Mouse (Mus musculus) urinary bladder, postnatal 14 days (tissue): ENCODE measurements around the gene Cpn1.
A peak's percentile ranks its signal among the peaks of the same experiment; 100 is the strongest.

Experiments
- DNase-seq: peaks from one replicate; pipeline ENCODE4 v3.0.0; 2021; ENCODE audit warnings: low spot score

Cpn1 gene

DNA sequence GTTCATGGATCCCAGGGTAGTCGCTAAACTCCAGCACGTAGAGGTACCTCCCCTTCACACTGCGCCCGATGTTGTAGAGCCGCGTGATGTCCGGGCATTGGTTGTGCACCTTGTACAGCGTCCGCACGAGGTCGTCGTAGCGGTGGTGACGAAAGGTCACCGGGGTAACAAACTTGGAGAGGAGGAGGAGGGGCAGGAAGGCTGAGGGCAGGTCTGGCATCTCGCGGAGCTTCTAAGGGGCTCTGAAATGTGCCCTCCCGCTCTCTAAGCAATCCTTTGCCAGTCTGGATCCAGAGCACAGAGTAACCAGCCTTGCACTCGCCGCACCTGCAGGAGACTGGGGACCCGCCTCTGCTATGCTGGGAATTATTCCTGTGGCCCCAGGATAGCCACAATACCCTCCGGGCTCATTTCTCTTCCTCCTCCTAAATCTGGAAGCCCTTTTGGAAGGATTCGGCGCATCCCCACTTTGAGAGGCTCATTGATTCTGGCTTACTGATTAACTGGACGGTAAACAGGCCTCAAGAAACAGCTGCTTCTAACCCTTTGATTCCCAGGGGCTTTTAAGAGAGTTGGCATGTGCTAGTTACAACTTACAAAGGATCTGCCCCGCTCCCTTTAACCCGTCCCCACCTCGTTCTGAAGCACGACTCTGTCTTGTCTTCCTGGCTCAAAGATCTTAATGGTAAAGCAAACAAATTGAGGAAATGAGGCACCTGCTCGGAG is at the start of gene Cpn1:
Gene Cpn1 (minus strand): TSS at position 488 of the 726 bp plus-strand sequence.
- no peak for DNase-seq

- DNase-seq: no peak
Measured at GRCm38 (mm10) chr19:44033396-44033795, 47.0 kb upstream of the Cpn1 start.

- DNase-seq: no peak
Measured at GRCm38 (mm10) chr19:44032046-44032744, 45.8 kb upstream of the Cpn1 start.

DNA sequence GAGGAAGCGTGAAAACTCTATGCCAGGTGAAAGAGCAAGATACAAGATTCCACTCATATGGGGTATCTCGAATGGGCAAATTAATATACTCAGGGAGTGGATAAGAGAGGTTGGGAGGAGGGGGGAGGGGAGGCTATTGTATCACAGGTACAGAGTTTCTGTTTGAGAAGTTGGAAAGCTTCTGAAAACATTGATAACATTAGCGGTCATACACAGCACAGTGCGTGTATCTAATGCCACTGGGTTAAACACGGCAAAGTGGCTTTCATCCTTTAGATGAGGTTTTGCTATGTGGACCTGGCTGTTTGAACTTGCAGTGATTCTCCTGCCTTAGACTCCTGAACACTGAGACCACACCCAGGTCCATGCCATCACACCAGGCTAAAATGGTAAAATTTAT is 43.7 kb upstream of the Cpn1 start:
- DNase-seq: no peak

DNA sequence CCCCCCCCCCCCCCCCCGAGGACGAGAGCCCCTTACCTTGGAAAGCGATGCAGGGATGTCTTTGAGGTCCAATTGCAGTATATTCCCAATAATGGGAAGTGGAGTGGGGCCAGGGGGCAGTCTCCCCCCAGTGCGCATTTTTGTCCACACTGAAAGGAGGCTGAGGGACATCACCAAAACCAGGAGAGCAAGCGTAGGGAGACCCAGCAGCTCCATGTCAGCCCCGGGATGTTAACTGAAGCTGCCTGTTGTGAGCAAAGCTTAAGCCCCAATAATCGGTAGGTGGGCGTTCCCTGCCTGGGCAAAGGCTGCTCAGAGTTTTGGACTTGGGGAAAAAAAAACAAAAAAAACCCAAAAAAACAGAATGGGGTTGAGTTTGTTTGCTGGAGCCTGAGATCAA is 42.6 kb upstream of the Cpn1 start, which contains the start of gene Cyp2c23:
Gene Cyp2c23 (minus strand): TSS at position 237 of the 400 bp plus-strand sequence.
- DNase-seq: no peak

DNA sequence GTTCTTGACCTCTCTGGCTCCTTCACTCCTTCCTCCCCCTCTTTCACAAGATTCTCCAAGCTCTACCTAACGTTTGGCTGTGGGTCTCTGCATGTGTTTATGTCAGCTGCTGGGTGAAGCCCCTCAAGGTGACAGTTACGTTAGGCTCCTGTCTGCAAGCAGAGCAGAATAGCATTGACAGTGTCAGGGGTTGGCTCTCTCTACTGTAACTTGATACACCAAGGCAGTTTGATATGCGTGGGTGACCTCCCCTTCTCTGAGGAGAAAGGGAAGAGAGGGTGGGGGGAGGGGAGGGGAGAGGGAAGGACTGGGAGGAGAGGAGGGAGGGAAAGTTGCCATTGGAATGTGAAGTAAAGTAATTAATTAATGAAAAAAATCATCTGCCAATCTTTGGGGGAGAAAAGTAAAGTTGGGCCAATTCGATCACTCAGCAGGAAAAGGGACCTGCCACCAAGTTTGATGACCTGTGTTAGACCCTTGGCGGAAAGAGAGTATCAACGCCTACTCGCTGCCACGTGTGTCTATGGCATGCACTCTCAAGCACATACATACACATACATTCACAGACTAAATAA is 40.7 kb upstream of the Cpn1 start:
- DNase-seq: no peak

- DNase-seq: no peak
Measured at GRCm38 (mm10) chr19:44024921-44025585, 38.7 kb upstream of the Cpn1 start.

- DNase-seq: no peak
Measured at GRCm38 (mm10) chr19:44023066-44023465, 36.7 kb upstream of the Cpn1 start.

- DNase-seq: peak; percentile 62
Measured at GRCm38 (mm10) chr19:44021502-44021901, 35.1 kb upstream of the Cpn1 start.

DNA sequence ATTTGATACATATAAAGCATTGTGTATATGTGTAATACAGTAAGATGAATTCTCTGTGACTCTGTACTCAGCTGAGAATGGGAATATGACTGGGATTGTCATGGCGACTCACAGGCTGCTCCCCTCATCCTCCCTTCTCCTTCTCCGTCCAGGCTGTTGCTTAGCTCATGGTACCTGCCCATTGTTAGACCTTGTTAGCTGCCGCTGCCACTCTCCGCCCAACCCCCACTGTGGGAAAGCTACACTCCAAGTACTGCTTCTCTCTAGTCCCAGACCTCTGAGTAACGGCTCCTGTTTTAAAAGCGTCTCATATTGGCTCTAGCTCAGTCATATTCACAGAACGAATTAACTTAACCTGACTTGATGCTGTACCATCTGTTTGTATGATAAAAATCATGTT is 33.4 kb upstream of the Cpn1 start:
- DNase-seq: no peak

DNA sequence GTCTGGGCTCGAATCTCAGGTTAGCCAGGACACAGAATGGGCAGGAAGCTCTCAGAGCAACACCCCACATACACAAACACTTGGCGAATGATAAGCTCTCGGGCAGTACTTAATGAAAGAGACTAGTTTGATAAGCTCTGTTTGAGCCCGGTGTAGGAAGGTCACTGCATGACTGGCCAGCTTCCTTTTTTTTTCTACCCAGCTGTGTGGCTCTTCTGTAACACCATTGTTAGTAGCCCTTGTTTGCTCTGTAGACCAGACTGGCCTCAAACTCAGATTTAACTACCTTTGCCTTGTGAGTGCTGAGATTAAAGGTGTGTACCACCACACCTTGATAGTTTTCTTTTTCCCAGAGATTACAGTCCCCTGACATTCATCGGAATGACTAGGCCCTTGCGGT is 27.5 kb upstream of the Cpn1 start:
- no peak for DNase-seq

DNA sequence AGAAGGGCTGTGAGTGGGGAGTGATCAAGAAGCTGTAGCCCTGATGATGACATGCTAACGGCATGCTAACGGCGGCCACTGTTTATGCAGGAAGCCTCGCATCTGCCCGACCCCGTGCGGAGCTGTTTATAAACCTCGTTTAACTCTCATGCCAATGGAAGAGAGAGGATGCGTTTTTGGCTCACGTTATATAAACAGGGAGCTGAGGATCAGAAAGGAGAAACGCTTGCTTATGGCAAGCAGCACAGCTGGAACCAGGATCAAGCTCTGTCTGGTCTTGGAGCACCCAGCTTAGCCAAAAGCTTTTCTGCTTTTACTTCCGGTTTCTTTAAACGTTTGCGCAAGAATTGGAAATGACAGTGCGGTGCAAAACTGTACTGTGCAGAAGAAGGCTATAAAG is 22.4 kb upstream of the Cpn1 start:
- DNase-seq: peak; percentile 40

- DNase-seq: no peak
Measured at GRCm38 (mm10) chr19:44007186-44007585, 20.8 kb upstream of the Cpn1 start.

GRCm38 (mm10) chr19:44005025-44005424 is 18.7 kb upstream of the Cpn1 start:
- no peak for DNase-seq

DNA sequence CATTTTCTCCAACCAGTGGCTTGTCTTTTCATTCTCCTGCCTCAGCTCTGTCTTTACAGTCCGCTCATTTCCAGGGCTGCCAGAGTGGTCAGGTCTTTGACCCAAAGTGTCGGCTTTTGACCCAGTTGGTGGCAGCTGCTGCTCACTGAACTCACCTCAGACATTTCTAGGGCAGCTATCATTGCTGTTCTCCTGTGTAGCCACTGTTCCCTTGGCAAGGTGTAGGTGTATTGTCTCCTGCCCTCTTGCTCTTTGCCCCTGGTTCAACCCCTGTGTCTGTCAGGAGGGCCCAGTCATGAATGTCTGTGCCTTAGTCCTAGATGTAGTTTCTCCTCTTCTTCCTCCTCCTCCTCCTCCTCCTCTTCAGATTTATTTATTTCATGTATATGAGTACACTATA is 17.9 kb upstream of the Cpn1 start:
- DNase-seq: no peak

- DNase-seq: no peak
Measured at GRCm38 (mm10) chr19:44000720-44001119, 14.4 kb upstream of the Cpn1 start.

GRCm38 (mm10) chr19:44000061-44000460 is 13.7 kb upstream of the Cpn1 start:
- DNase-seq: no peak

GRCm38 (mm10) chr19:43998802-43999527 is 12.6 kb upstream of the Cpn1 start:
- DNase-seq: no peak

GRCm38 (mm10) chr19:43998101-43998500 is 11.7 kb upstream of the Cpn1 start:
- no peak for DNase-seq

DNA sequence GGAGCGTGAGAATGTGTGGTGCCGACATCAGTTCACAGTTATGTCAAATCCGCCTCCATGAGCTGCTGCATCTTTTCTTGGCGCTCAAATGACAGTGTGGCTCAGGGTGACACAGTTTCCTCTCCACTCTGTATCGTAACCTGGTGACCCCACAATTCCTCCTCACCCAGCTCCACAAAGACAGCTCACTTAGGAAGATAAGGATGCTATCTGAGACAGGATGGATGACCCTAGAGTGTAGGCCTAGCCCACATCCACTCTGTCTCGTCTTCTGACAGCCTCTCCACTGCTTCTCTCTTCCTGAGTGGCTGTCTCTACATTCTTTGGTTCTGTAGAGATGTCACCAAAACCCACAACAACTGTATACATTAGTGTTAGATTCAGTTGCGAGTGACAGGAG is 9.1 kb upstream of the Cpn1 start:
- no peak for DNase-seq

DNA sequence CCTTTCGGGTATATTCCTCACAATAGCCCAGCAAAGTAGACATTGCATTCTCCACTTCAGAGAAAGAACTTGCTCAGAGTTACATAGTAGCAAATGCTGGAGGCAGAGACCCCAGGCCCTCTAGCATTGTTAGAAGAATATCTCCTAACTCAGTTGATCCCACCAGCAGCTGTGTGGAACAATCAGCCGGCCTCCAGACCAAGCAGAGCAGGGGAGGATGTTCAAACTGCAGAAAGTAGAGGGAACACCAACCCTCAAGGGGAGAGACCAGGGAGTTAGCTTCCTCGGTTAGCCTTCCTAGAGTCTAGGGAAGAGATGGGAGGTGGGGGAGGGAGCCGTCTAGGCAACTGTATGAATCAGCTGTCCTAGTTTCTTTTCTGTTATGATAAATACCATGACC is 6.1 kb upstream of the Cpn1 start:
- DNase-seq: no peak

DNA sequence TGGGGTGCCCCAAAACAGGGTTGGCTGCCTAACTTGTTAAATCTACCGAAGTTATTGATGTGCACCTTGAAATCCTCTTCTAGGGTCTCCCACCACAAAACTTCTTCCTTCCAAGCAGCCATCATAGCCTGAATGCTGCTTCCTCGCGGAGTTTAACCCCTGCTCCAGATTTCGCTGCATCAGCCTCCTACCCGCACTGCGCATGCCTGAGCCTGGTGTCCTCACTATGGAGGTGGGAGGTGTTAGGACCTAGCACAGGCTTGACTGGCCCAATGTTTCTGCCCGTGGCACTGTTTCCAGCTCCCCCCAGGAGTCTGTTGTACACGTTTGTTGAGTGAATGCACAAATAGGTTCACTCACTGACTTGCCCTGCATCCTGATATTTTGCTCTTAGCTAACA is 4.0 kb upstream of the Cpn1 start:
- no peak for DNase-seq
